Mouse (Mus musculus) right cerebral cortex, postnatal 14 days (tissue): Measurements from ENCODE around the gene Ints6l.
A peak's percentile ranks its signal among the peaks of the same experiment; 100 is the strongest.
"Not testable (repeated sequence)": the region's sequence is repeated elsewhere in the genome, so short reads cannot be mapped to it uniquely, and the experiment has no call there.

ENCODE experiments used
- DNase-seq: peaks from one replicate; pipeline ENCODE4 v3.0.0; 2022

The Ints6l gene

DNA sequence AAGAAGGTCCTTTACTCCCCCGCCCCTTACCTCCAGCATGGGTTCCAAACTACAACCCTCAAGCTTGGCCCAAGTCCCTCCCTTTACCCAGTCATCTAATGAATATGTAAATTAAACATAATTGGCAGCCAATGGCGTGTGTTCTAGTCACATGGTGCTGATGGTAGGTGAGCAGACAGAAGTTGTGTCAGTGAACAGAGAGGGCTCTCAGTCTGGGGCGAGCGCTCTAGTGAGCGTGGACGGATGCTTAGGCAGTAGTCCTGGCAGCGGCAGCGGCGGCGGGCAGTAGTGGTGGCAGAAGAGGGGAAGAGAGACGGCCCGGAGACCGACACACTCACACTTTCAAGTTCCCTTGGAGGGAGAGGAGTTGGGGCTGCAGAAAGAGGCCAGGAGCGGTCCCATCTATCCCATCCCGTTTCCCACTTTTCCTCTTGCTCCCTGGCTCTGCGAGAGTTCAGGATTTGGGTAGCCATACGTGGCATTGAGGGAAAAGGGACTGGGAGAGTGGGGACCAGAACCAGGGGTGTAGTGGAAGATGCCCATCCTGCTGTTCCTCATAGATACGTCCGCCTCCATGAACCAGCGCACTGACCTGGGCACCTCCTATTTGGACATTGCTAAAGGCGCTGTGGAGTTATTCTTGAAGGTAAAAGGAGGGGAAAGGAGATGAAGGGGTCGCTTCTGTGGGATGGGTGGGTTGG is at the start of gene Ints6l:
Ints6l (plus strand) TSS at position 187 of the 701 bp plus-strand sequence.
- DNase-seq = peak; percentile 64

DNA sequence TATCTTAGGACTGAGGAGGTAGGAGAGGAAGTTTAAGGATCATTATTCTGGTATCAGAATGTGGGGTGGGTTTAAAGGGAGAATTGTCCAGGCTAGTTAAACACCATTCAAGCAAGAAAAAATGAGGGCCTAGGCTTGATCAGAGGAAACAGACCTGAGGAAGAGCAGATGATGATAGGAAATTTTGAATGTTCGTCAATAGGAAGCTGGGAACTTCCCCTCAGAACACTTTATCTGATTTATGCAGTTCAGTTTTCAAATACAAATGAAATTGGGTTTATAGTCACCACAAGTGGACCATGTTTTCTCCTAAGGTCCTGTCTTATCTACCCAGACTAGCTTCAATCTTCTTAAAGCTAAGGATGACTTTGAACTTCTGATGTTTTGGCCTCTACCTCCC is 49.2 kb upstream of the Ints6l start:
- DNase-seq = no peak

- DNase-seq = no peak
These were observed 48.5 kb upstream of the Ints6l start for GRCm38 (mm10) chrX:56406128-56406527.

DNA sequence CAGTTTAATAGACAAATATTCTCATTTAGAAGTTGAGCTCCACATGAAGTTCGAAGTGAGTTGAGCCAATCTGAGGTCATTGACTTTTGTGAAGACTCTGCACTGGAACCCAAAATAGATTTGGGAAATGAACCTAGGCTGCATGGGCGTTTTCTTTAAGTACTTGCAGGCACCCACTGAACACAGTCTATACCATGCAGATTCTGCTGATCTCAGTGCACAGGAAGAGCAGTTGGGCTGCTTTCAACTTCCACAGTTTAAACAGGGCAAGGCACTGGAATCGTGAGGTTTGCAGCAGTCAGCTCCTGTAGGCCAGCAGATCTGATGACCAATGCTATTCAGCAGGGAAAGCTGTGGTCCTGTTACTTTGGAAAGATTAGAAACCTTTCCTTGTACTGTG is 38.4 kb upstream of the Ints6l start:
- DNase-seq = no peak

DNA sequence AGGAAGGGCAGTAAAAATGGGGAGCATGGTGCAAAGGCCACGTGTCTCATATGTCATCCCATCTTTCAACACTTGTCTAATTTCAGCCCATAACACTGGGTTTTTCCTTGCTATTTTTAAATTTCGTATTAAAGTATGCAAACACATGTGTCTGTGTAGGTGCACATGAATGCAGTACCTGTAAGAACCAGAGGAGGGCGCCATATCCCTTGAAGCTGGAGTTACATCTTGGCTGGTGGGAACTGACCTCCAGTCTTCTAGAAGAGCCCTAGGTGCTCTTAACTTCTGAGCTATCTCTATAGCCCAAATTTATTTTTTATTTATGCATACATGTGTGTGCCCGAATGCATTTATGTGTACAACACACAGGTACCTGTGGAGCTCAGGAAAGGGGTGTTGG is 37.1 kb upstream of the Ints6l start:
- DNase-seq = no peak

GRCm38 (mm10) chrX:56430601-56431000 is 24.1 kb upstream of the Ints6l start:
- DNase-seq = no peak

GRCm38 (mm10) chrX:56435758-56436283 is 18.8 kb upstream of the Ints6l start:
- no peak for DNase-seq

DNA sequence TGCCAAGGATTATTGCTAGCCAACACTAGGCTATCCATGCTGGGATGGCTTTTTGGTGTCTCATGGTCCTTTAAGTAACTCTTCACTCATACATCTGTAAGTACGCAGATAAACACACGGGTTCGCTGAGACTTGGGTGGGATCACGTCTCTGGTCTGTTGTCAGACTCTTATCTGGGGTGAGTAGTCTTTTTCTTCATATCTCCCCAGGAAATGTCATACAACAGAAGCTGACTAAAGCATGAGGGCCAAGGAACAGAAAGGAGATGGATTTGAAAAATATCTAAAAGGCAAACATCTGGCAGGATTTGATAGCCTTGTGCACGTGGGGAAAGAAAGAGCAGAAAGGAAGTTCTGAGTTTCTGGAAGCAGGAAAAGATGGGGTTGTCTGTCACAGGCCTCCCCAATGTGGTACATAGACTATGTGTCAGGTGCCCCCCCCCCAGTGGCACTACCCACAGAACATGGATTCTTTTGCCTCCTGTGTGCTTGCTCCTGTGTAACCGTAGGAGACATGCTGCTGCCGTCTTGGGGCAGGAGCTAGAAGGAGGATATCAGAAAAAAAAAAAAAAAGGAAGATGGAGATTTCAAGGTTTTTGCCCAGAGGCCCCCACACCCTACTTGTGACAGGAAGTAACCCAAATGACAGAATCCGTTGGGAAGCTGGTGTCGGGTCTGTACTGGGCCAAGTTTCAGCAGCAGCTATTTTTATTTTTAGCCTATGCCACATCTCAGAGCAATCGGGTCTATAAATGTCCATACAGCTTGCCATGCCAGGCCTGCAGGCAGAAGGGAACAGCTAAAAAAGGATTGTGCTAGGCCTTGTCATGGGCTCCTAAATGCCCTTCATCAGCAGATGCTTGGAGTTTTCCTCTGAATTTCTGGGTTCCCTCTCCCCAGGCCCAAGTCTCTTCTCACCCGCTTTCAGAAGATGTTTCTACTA is 7.9 kb upstream of the Ints6l start:
- DNase-seq = no peak

GRCm38 (mm10) chrX:56447524-56448015 is 7.1 kb upstream of the Ints6l start, which contains the start of gene Gm2174:
Gene Gm2174, plus strand, starts transcription at chrX:56447965.
- DNase-seq = no peak

GRCm38 (mm10) chrX:56455372-56456246 is 952 bp downstream of the Ints6l start:
- DNase-seq = peak; percentile 81

DNA sequence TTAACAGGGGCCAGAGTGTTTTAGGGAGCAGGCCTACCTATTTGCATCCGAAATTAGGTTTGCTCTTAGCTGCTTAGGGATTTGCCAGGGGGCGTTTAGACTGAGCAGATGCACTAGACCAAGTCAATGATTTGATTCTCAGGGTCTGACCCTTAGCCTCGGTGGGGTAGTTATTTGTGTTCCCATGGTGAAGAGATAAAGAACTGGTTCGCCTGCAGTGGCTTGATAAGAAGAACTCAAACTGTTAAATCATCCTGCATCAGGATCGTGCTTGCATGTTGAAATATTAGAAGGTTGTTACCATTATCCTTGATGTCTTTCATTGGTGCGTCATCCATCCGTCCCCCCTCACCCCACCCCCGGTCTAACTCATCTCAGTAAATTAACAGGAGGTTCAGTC is 1.7 kb downstream of the Ints6l start:
- DNase-seq = no peak

DNA sequence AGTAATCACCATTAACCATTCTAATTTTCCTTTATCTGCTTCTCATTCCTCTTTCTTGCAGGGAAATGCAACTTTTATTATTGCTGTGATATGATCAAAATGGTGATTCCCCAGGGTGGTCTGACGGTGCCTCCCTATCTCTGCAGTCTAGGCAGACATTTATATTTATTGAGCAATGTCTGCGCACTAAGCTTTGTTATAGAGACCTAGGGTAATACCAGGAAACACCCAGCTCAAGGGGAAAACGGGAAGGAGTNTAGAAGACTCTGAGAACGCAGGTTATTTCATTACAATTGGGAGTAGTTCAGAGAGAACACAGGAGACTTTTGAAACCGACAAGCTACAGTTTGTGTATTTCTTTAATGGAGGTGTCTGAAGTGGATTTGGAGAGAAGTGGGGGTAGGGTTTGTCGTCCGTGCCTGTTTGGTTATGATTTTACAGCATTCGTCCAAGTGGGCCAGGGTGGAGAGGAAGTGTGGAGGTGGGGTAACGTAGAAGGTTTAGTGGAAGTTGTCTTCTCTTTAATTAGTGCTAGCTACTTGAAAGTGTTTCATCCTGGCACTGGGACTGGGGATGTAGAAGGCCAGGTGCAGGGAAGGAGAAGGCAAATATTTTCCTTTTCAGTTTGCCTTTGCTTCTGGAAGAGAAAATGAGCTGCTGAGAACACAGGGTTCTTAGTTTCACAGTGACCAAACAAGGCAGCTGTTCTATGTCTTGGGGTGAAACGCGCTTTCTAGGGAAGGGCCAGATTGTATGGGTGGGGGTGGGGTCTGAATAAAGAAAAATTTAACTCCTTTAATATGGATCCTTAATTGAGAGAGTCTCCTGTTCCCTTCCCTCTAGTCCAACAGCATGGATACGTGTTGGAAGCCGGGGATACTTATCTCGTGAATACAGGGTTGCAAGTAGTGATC is 7.6 kb downstream of the Ints6l start:
- DNase-seq = no peak

DNA sequence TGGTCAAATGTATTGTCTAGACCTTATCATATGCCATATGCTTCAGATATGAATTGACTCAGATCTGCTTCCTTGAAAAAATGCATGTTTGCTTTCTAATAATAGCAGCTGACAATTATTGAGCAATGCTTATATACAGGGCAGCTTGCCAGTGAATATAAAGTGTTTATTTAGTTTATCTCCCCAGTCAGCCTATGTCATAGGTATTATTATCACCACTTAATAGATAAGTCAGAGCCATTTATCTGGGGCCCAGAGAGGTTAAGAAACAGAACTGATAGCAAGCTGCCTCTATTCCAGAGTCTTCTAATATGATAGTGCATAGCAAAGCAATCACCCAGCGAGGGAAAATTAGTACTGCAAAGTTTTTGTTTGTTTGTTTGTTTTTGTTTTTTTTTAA is 10.2 kb downstream of the Ints6l start:
- DNase-seq = no peak

GRCm38 (mm10) chrX:56467688-56468087 is 13.0 kb downstream of the Ints6l start:
- DNase-seq = no peak

- DNase-seq = no peak
These were observed 13.8 kb downstream of the Ints6l start for GRCm38 (mm10) chrX:56468422-56468821.

DNA sequence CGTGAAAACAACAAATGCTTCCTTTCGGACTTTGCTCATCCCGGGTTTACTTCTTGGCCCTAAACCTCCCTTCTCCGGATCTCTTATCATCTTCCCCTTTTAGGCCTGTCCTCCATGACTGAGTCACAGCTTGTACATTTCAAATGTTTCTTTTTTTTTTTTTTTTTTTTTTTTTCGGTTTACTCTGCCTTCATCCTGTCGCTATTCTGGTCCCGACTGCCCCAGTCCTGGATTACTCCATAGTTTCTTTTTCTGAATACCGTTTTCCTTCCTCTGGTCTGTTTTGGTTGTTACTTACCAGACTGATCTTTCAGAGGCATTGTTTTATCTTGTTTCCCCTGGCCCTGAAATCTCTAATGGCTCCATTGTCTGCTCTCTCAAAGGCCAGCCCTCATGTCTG is 19.4 kb downstream of the Ints6l start:
- DNase-seq = no peak

- DNase-seq = no peak
These were observed 22.9 kb downstream of the Ints6l start for GRCm38 (mm10) chrX:56477553-56477952.

DNA sequence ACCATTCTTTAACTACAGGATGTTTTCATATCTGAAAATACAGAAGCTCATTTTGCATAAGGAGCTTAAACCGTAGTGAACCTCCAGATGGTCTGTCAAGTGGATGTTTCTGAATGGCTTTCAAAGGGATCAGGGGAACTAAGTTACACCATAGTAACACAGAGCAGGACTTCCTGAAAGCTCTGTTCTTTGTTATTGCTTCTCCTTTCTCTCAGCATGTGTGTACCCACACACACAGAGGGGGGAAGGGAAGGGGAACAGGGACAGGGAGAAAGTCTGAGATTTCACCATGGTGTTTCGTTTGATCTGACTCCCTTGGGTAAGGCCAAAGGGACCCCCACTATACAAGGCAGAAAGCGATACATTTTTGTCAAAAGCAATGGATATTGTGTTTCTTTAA is 27.2 kb downstream of the Ints6l start:
- no peak for DNase-seq

GRCm38 (mm10) chrX:56489758-56490157 is 35.1 kb downstream of the Ints6l start:
- DNase-seq = peak; percentile 75

GRCm38 (mm10) chrX:56497241-56497640 is 42.6 kb downstream of the Ints6l start:
- no peak for DNase-seq

DNA sequence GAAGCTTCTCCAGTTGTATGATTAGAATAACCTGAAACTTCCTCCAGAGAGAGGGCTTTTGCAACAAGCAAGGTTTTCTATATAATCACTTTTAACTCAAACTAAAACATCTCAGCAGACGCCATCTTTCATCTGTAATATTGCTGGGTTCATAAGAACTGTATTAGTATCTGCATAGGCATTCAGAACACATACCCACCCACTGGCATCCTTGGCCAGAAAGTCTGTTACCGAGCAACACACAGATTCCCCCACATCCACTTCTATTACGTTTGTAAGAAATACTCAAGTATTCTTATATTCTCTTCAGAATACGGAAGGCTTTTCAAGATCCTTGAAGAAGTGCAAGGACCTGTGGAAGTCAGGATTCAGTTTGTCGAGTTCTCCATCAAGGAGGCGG is 69.8 kb downstream of the Ints6l start, which contains the start of gene Gm10477:
Gm10477 (plus strand) TSS at position 301 of the 400 bp plus-strand sequence.
- not testable (repeated sequence) for DNase-seq
